Mouse (Mus musculus) erythroblast, embryonic 14.5 days (primary cell): ENCODE measurements around the gene Dop1a. TPM values are rescaled to one million over a fixed set of nuclear protein-coding genes. Genes with fewer than 3 reads are reported as not detected.

Experiments
- H3K27me3 ChIP-seq: 2 replicates; pipeline ENCODE4 v1.6.1; 2012; ENCODE audit warnings: inconsistent platforms; ENCODE audit not compliant: control insufficient read depth
- H3K36me3 ChIP-seq: 2 replicates; pipeline ENCODE4 v1.6.1; 2012; ENCODE audit warnings: mild to moderate bottlenecking, inconsistent platforms; ENCODE audit not compliant: control insufficient read depth
- H3K4me1 ChIP-seq: 2 replicates; pipeline ENCODE4 v1.6.1; 2012; ENCODE audit warnings: inconsistent platforms; ENCODE audit not compliant: control insufficient read depth
- H3K4me3 ChIP-seq: replicated peaks from 2 replicates; pipeline ENCODE3; 2012; ENCODE audit warnings: moderate library complexity, mild to moderate bottlenecking, inconsistent platforms
- H3K9me3 ChIP-seq: 2 replicates; pipeline ENCODE4 v1.6.1; 2012; ENCODE audit warnings: low read length, inconsistent platforms, mixed read lengths; ENCODE audit not compliant: control insufficient read depth
- GATA1 ChIP-seq: IDR thresholded peaks from 2 replicates; pipeline ENCODE4 v1.6.1; 2012; ENCODE audit warnings: low read length, inconsistent platforms, mixed read lengths
- TAL1 ChIP-seq: IDR thresholded peaks from 3 replicates; pipeline ENCODE4 v1.6.1; 2012; ENCODE audit warnings: low read length, inconsistent platforms, mixed read lengths
- polyA plus RNA-seq: library from polyadenylated mRNA; stranded (reverse); fragments of >175 nt; gene quantifications from 2 replicates; pipeline ENCODE4 v1.2.3, GENCODE M21; 2012

The Dop1a gene
- polyA plus RNA-seq, 1 experiment: 0.15 TPM

GRCm38 (mm10) chr9:86482236-86482635 is 15.3 kb downstream of the Dop1a start:
- TF ChIP-seq GATA1: no peak
- TF ChIP-seq TAL1: no peak
- H3K27me3 ChIP-seq: no peaks in the 10 kb centered on the region
- H3K4me1 ChIP-seq: no peaks in the 10 kb centered on the region; the same call in 1 of the 2 replicates
- H3K36me3 ChIP-seq: peaks cover 2% of the 10 kb centered on the region
- H3K9me3 ChIP-seq: no peaks in the 10 kb centered on the region
- H3K4me3 ChIP-seq: no peak overlapping the region

GRCm38 (mm10) chr9:86491740-86492139 is 24.8 kb downstream of the Dop1a start:
- TF ChIP-seq GATA1 (no peak), TAL1 (no peak)
- no peaks in the 10 kb centered on the region for H3K9me3 ChIP-seq
- no peak overlapping the region for H3K4me3 ChIP-seq
- no peaks in the 10 kb centered on the region for H3K27me3 ChIP-seq
- peaks cover 37% of the 10 kb centered on the region for H3K36me3 ChIP-seq
- no peaks in the 10 kb centered on the region for H3K4me1 ChIP-seq

GRCm38 (mm10) chr9:86496261-86496660 is 29.3 kb downstream of the Dop1a start:
- peaks cover 32% of the 10 kb centered on the region for H3K36me3 ChIP-seq
- TF ChIP-seq GATA1 (no peak), TAL1 (no peak)
- H3K9me3 ChIP-seq: no peaks in the 10 kb centered on the region
- H3K27me3 ChIP-seq: no peaks in the 10 kb centered on the region
- no peak overlapping the region for H3K4me3 ChIP-seq
- peaks cover 2% of the 10 kb centered on the region; the same call in 1 of the 2 replicates for H3K4me1 ChIP-seq

DNA sequence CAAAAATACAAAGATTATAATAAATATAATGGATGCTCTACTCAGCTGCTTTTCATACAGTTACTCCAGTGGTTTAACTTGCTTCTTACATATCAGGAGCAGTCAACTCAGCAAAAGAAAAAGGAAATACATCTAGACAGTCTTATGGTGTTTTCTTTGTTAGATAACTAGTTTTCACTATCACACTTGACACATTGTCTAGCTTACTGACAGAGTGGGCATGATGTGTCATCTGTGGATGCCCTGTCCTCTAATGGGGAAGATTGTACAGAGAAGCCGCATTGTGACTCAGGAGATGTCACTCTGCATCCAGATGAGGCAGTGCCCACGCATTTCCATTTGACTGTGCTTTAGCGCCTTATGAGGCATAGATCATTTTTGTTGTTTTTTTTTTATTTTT is 32.1 kb downstream of the Dop1a start:
- Histone ChIP-seq H3K4me1 (peaks cover 2% of the 10 kb centered on the region; the same call in 1 of the 2 replicates), H3K9me3 (no peaks in the 10 kb centered on the region), H3K4me3 (no peak overlapping the region), H3K27me3 (no peaks in the 10 kb centered on the region), H3K36me3 (peaks cover 31% of the 10 kb centered on the region)
- TF ChIP-seq GATA1 (no peak), TAL1 (no peak)

DNA sequence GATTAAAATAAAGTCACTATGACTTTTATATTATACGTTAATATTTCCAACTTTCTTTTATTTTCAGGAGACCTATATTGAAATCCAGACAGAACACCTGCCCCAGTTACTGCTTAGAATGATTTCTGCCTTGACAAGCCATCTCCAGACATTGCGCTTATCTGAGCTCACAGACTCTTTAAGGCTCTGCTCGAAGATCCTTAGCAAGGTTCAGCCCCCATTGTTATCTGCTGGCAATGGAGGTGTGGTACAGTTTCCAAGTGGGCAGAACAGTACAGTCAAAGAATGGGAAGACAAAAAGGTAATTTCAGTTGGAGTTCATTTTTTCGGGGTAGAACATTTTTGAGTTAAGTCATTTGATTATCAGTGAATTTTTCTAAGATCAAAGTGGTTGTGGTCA is 40.5 kb downstream of the Dop1a start:
- H3K36me3 ChIP-seq: peaks cover 27% of the 10 kb centered on the region
- no peak overlapping the region for H3K4me3 ChIP-seq
- no peaks in the 10 kb centered on the region for H3K9me3 ChIP-seq
- peaks cover 11% of the 10 kb centered on the region for H3K4me1 ChIP-seq
- no peak for TF ChIP-seq TAL1
- TF ChIP-seq GATA1: 0 out of 2 replicates have a peak, but pooled peaks have one; percentile 12
- no peaks in the 10 kb centered on the region for H3K27me3 ChIP-seq

- no peaks in the 10 kb centered on the region for H3K9me3 ChIP-seq
- H3K4me1 ChIP-seq: peaks cover 2% of the 10 kb centered on the region
- H3K4me3 ChIP-seq: no peak overlapping the region
- TF ChIP-seq TAL1 (no peak), GATA1 (no peak)
- no peaks in the 10 kb centered on the region for H3K27me3 ChIP-seq
- peaks cover 48% of the 10 kb centered on the region for H3K36me3 ChIP-seq
These were observed 46.8 kb downstream of the Dop1a start for GRCm38 (mm10) chr9:86513733-86514132.

- Histone ChIP-seq H3K27me3 (no peaks in the 10 kb centered on the region), H3K4me3 (no peak overlapping the region), H3K9me3 (no peaks in the 10 kb centered on the region), H3K36me3 (peaks cover 50% of the 10 kb centered on the region), H3K4me1 (peaks cover 2% of the 10 kb centered on the region)
- TF ChIP-seq GATA1 (no peak), TAL1 (no peak)
These were observed 47.4 kb downstream of the Dop1a start for GRCm38 (mm10) chr9:86514390-86514789.

GRCm38 (mm10) chr9:86514798-86515197 is 47.8 kb downstream of the Dop1a start:
- TF ChIP-seq GATA1: no peak
- no peak for TF ChIP-seq TAL1
- H3K9me3 ChIP-seq: no peaks in the 10 kb centered on the region
- no peaks in the 10 kb centered on the region for H3K27me3 ChIP-seq
- H3K4me1 ChIP-seq: peaks cover 2% of the 10 kb centered on the region
- H3K4me3 ChIP-seq: no peak overlapping the region
- peaks cover 52% of the 10 kb centered on the region for H3K36me3 ChIP-seq

GRCm38 (mm10) chr9:86522335-86522734 is 55.4 kb downstream of the Dop1a start:
- TF ChIP-seq GATA1: no peak
- TF ChIP-seq TAL1: no peak
- Histone ChIP-seq H3K27me3 (no peaks in the 10 kb centered on the region), H3K4me3 (no peak overlapping the region), H3K4me1 (no peaks in the 10 kb centered on the region), H3K36me3 (peaks cover 49% of the 10 kb centered on the region), H3K9me3 (no peaks in the 10 kb centered on the region)

DNA sequence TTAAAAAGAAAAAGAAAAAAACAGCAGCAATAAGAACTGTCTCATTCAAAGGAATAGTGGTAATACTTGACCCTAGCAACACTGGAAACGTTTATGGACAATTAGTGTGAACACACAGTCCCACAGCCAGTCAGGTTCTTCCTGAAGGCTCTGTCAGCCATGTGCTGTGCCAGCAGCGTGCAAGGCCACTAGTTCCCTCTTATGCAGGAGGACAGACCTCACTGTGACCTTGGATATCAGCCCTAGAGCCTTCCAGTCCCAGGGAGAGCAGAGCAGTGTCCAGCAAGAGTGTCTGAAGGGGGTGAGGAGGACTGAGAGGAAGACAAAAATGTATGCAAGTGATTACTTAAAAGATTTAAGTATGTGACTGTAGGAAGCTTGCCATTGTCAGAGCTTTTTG is 58.6 kb downstream of the Dop1a start:
- Histone ChIP-seq H3K4me1 (peaks cover 2% of the 10 kb centered on the region; the same call in 1 of the 2 replicates), H3K36me3 (peaks cover 35% of the 10 kb centered on the region), H3K4me3 (no peak overlapping the region), H3K9me3 (no peaks in the 10 kb centered on the region), H3K27me3 (no peaks in the 10 kb centered on the region)
- TF ChIP-seq TAL1: no peak
- no peak for TF ChIP-seq GATA1
